Comparison of ENCODE assay signal across 10 mouse cellular contexts in the genomic region with DNA sequence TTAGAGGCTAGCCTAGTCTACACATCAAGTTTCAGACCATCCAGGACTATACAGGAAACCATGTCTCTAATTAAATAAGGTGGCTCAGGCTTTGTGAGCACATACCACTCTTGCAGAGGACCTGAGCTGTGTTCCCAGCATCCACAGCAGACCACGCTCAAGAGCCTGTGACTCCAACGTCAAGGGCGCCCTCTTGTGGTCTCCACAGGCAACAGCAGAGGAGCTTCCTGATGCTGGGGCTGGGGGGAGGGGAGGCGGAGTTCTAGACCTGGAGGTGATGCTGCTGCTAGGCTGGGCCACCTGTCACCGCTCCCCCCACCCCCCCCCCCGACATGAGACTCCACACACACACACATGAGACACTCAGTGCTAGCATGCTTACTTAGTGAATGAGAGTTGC. TPM values are rescaled to one million over a fixed set of nuclear protein-coding genes. Genes with fewer than 3 reads are reported as not detected.
DNase-seq lines count a peak whose midpoint lies in the region; ATAC-seq and TF ChIP-seq lines count a peak whose summit lies in the region.
"Had no signal": no experiment of that assay in that cellular context is flagged by ENCODE, and none has a peak within 500 bp of the region (broad histone marks: within the 10 kb centered on the region; RNA-seq: fewer than 3 reads in every experiment).

No protein-coding gene starts in this region.

- no peaks in the 10 kb centered on the region for H3K4me1 ChIP-seq in forebrain, postnatal 0 days (ENCODE audit: insufficient read depth)
- H3K4me1 ChIP-seq in forebrain, embryonic 12.5 days = no peaks in the 10 kb centered on the region

- no peak overlapping the region for H3K27ac ChIP-seq in forebrain, postnatal 0 days (ENCODE audit: low read depth, low read length)
- H3K27ac ChIP-seq in forebrain, embryonic 12.5 days = no peak overlapping the region

- H3K27me3 ChIP-seq in forebrain, postnatal 0 days (ENCODE audit: insufficient read depth, low read length) = no peaks in the 10 kb centered on the region
- no peaks in the 10 kb centered on the region for H3K27me3 ChIP-seq in forebrain, embryonic 12.5 days

- H3K9ac ChIP-seq in forebrain, postnatal 0 days = no peak overlapping the region
- H3K9ac ChIP-seq in forebrain, embryonic 12.5 days = no peak overlapping the region

- 24% methylated on average over 6 of the region's 6 CpGs for WGBS in forebrain, postnatal 0 days
- 13% methylated on average over 5 of the region's 6 CpGs for WGBS in forebrain, embryonic 12.5 days

- no peak for TF ChIP-seq POLR2A in brain, embryonic 14.5 days (IDR thresholded peaks at IDR 0.05; ENCODE audit: borderline replicate concordance, extremely low read depth, insufficient read depth, insufficient read length, poor library complexity, severe bottlenecking)

- no peak overlapping the region for H3K4me2 ChIP-seq in forebrain, postnatal 0 days (ENCODE audit: low read depth)
- H3K4me2 ChIP-seq in forebrain, embryonic 12.5 days = no peak overlapping the region

- no peaks in the 10 kb centered on the region for H3K9me3 ChIP-seq in forebrain, postnatal 0 days (ENCODE audit: low read length)
- no peaks in the 10 kb centered on the region for H3K9me3 ChIP-seq in forebrain, embryonic 12.5 days

- TF ChIP-seq CTCF in forebrain, postnatal 0 days (IDR thresholded peaks at IDR 0.05; ENCODE audit: low read depth) = peak; percentile 53
- TF ChIP-seq CTCF in brain, embryonic 14.5 days (IDR thresholded peaks at IDR 0.05; ENCODE audit: borderline replicate concordance, extremely low read depth, insufficient read depth, insufficient read length) = peak; percentile 57; the same call in 1 of the 2 replicates

- H3K4me3 ChIP-seq in forebrain, postnatal 0 days (ENCODE audit: low read depth, low read length) = no peak overlapping the region
- no peak overlapping the region for H3K4me3 ChIP-seq in forebrain, embryonic 12.5 days (replicated peaks)

- no peaks in the 10 kb centered on the region for H3K36me3 ChIP-seq in forebrain, postnatal 0 days (ENCODE audit: insufficient read depth)
- H3K36me3 ChIP-seq in forebrain, embryonic 12.5 days (replicated peaks) = no peaks in the 10 kb centered on the region

- intact Hi-C loops in gastrocnemius, postnatal 36 days (cut with DNase I) = no loop called here

- no peak for DNase-seq in forebrain, postnatal 0 days
- peak; percentile 81 for DNase-seq in A20 (ENCODE audit: low read depth, low spot score)
- DNase-seq in brain, embryonic 14.5 days (ENCODE audit: low read depth) = no peak
- no peak for DNase-seq in layer of hippocampus, adult 8-10 months (ENCODE audit: low spot score in 2 of 2)
- no peak for DNase-seq in cerebellum, postnatal 36 days
- no peak for DNase-seq in gastrocnemius, postnatal 36 days

- ATAC-seq in forebrain, postnatal 0 days = no peak
- ATAC-seq in forebrain, embryonic 12.5 days (ENCODE audit: low FRiP score) = no peak
- ATAC-seq in megakaryocyte-erythroid progenitor cell, adult 5-6 weeks (replicated peaks; ENCODE audit: low FRiP score, low TSS enrichment, poor library complexity, severe bottlenecking) = 0 out of 2 replicates have a peak, but pooled peaks have one; percentile 39

RNA-seq across cellular contexts. Expression of a gene that starts 5.1 kb away (rescaled TPM):
- 3.2 and 7.9 TPM in 2 replicates for total RNA-seq in forebrain, postnatal 0 days (2014; rRNA removed)
- polyA plus RNA-seq in forebrain, postnatal 0 days (2015; fragmentation: Nextera tagmentation; extraction: Ambion mirVana) = 9.1 and 11.3 TPM in 2 replicates
- 0.96 and 1.4 TPM in 2 replicates for polyA plus RNA-seq in forebrain, embryonic 12.5 days (2016; fragmentation: Nextera tagmentation; extraction: Ambion mirVana)
- polyA plus RNA-seq in brain, embryonic 14.5 days (2012; rRNA removed) = 1.8 and 2.9 TPM in 2 replicates
- total RNA-seq in megakaryocyte-erythroid progenitor cell, adult 5-6 weeks (2014; fragmentation: Nextera tagmentation) = not detected in 2 replicates
- not detected in 2 replicates for total RNA-seq in megakaryocyte-erythroid progenitor cell, adult 5-6 weeks (2017)
- 10 to 100 TPM in 2 of 4 experiments, 1 to 10 TPM in 2; 1.5 to 19.3 (median 10.9) TPM for total RNA-seq in layer of hippocampus, adult 8-10 months (2022)
- total RNA-seq in gastrocnemius, postnatal 36 days (2021) = 1 to 10 TPM; 1.0 to 1.5 TPM

RNA-seq across cellular contexts. Expression of a gene that starts 25.6 kb away (rescaled TPM):
- total RNA-seq in forebrain, postnatal 0 days (2014; rRNA removed) = 0.62 and 0.95 TPM in 2 replicates
- polyA plus RNA-seq in forebrain, postnatal 0 days (2015; fragmentation: Nextera tagmentation; extraction: Ambion mirVana) = 1.4 and 1.6 TPM in 2 replicates
- polyA plus RNA-seq in forebrain, embryonic 12.5 days (2016; fragmentation: Nextera tagmentation; extraction: Ambion mirVana) = 0.32 and 0.33 TPM in 2 replicates
- 0.37 and 0.50 TPM in 2 replicates for polyA plus RNA-seq in brain, embryonic 14.5 days (2012; rRNA removed)
- total RNA-seq in megakaryocyte-erythroid progenitor cell, adult 5-6 weeks (2014; fragmentation: Nextera tagmentation) = not detected in 2 replicates
- total RNA-seq in megakaryocyte-erythroid progenitor cell, adult 5-6 weeks (2017) = not detected in 2 replicates
- total RNA-seq in layer of hippocampus, adult 8-10 months (2022) = under 1 TPM in 1 of 4 experiments, not detected in 3; 0.30 TPM
- total RNA-seq in gastrocnemius, postnatal 36 days (2021) = under 1 TPM in 1 of 2 experiments, not detected in 1; 0.18 TPM
- total RNA-seq: hematopoietic stem cell, adult 5-6 weeks had no signal
- polyA plus RNA-seq: neural tube, embryonic 11.5 days had no signal

RNA-seq across cellular contexts. Expression of a gene that starts 48.0 kb away (rescaled TPM):
- 19.5 and 31.1 TPM in 2 replicates for total RNA-seq in forebrain, postnatal 0 days (2014; rRNA removed)
- polyA plus RNA-seq in forebrain, postnatal 0 days (2015; fragmentation: Nextera tagmentation; extraction: Ambion mirVana) = 10.7 and 15.2 TPM in 2 replicates
- 30.1 and 30.8 TPM in 2 replicates for polyA plus RNA-seq in forebrain, embryonic 12.5 days (2016; fragmentation: Nextera tagmentation; extraction: Ambion mirVana)
- 98.9 and 153 TPM in 2 replicates for polyA plus RNA-seq in brain, embryonic 14.5 days (2012; rRNA removed)
- total RNA-seq in megakaryocyte-erythroid progenitor cell, adult 5-6 weeks (2014; fragmentation: Nextera tagmentation) = 26.7 and 34.4 TPM in 2 replicates
- total RNA-seq in megakaryocyte-erythroid progenitor cell, adult 5-6 weeks (2017) = 8.0 and 12.4 TPM in 2 replicates
- 10 to 100 TPM; 21.0 to 24.8 (median 23.8) TPM for total RNA-seq in layer of hippocampus, adult 8-10 months (2022)
- total RNA-seq in gastrocnemius, postnatal 36 days (2021) = 10 to 100 TPM; 15.2 to 16.1 TPM

RNA-seq across cellular contexts. Expression of a gene that starts 51.0 kb away (rescaled TPM):
- total RNA-seq in forebrain, postnatal 0 days (2014; rRNA removed) = 2.8 and 4.4 TPM in 2 replicates
- 1.1 and 1.2 TPM in 2 replicates for polyA plus RNA-seq in forebrain, postnatal 0 days (2015; fragmentation: Nextera tagmentation; extraction: Ambion mirVana)
- polyA plus RNA-seq in forebrain, embryonic 12.5 days (2016; fragmentation: Nextera tagmentation; extraction: Ambion mirVana) = 0.49 and 0.72 TPM in 2 replicates
- 1.9 and 2.5 TPM in 2 replicates for polyA plus RNA-seq in brain, embryonic 14.5 days (2012; rRNA removed)
- not detected in 2 replicates for total RNA-seq in megakaryocyte-erythroid progenitor cell, adult 5-6 weeks (2014; fragmentation: Nextera tagmentation)
- 0.08 TPM in 1 of 2 replicates, not detected in the other for total RNA-seq in megakaryocyte-erythroid progenitor cell, adult 5-6 weeks (2017)
- under 1 TPM; 0.20 to 0.77 (median 0.49) TPM for total RNA-seq in layer of hippocampus, adult 8-10 months (2022)
- under 1 TPM in 1 of 2 experiments, not detected in 1; 0.46 TPM for total RNA-seq in gastrocnemius, postnatal 36 days (2021)
- total RNA-seq: hematopoietic stem cell, adult 5-6 weeks had no signal

RNA-seq across cellular contexts. Expression of a gene that starts 51.2 kb away (rescaled TPM):
- 76.2 and 84.7 TPM in 2 replicates for total RNA-seq in forebrain, postnatal 0 days (2014; rRNA removed)
- polyA plus RNA-seq in forebrain, postnatal 0 days (2015; fragmentation: Nextera tagmentation; extraction: Ambion mirVana) = 60.9 and 72.7 TPM in 2 replicates
- polyA plus RNA-seq in forebrain, embryonic 12.5 days (2016; fragmentation: Nextera tagmentation; extraction: Ambion mirVana) = 64.5 and 67.5 TPM in 2 replicates
- polyA plus RNA-seq in brain, embryonic 14.5 days (2012; rRNA removed) = 102 and 109 TPM in 2 replicates
- 15.8 and 20.9 TPM in 2 replicates for total RNA-seq in megakaryocyte-erythroid progenitor cell, adult 5-6 weeks (2014; fragmentation: Nextera tagmentation)
- 8.9 and 11.4 TPM in 2 replicates for total RNA-seq in megakaryocyte-erythroid progenitor cell, adult 5-6 weeks (2017)
- total RNA-seq in layer of hippocampus, adult 8-10 months (2022) = 10 to 100 TPM; 46.2 to 63.5 (median 50.6) TPM
- total RNA-seq in gastrocnemius, postnatal 36 days (2021) = 10 to 100 TPM; 26.9 to 30.9 TPM
